Mouse (Mus musculus) embryonic facial prominence, embryonic 14.5 days (tissue): ENCODE data around the gene Zbtb44. TPM values are rescaled to one million over a fixed set of nuclear protein-coding genes. Genes with fewer than 3 reads are reported as not detected.

ENCODE experiments used
- ATAC-seq: fragments of 200-750 bp; cut with Nextera tagmentation; 2 replicates; pipeline ENCODE4 v1.8.0; 2017; ENCODE audit warnings: low read depth, moderate number of reproducible peaks, moderate TSS enrichment
- DNase-seq: peaks from one replicate; pipeline ENCODE4 v3.0.0-alpha.2; 2015; ENCODE audit warnings: low spot score
- H3K27ac ChIP-seq: fragments of 300-500 bp; sonication (generic); replicated peaks from 2 replicates; pipeline ENCODE4 v1.5.1; 2014; ENCODE audit warnings: low read depth, mild to moderate bottlenecking, low read length, moderate library complexity
- H3K27me3 ChIP-seq: fragments of 300-500 bp; sonication (generic); replicated peaks from 2 replicates; pipeline ENCODE4 v1.6.1; 2014; ENCODE audit warnings: low read length; ENCODE audit not compliant: control insufficient read depth, insufficient read depth
- H3K36me3 ChIP-seq: fragments of 300-500 bp; sonication (generic); 2 replicates; pipeline ENCODE4 v1.6.1; 2014; ENCODE audit warnings: low read length, mixed read lengths; ENCODE audit not compliant: control insufficient read depth, insufficient read depth
- H3K4me1 ChIP-seq: fragments of 300-500 bp; sonication (generic); 2 replicates; pipeline ENCODE4 v1.6.1; 2014; ENCODE audit warnings: antibody characterized with exemption, low read length; ENCODE audit not compliant: control insufficient read depth, insufficient read depth
- H3K4me2 ChIP-seq: fragments of 300-500 bp; sonication (generic); 2 replicates; pipeline ENCODE4 v1.6.1; 2014; ENCODE audit warnings: low read depth, mild to moderate bottlenecking, low read length, moderate library complexity, mixed read lengths
- H3K4me3 ChIP-seq: fragments of 300-500 bp; sonication (generic); 2 replicates; pipeline ENCODE4 v1.5.1; 2014; ENCODE audit warnings: low read depth, mild to moderate bottlenecking, low read length
- H3K9ac ChIP-seq: fragments of 300-500 bp; sonication (generic); 2 replicates; pipeline ENCODE4 v1.6.1; 2014; ENCODE audit warnings: low read depth, mild to moderate bottlenecking, low read length, moderate library complexity, mixed read lengths
- H3K9me3 ChIP-seq: fragments of 300-500 bp; sonication (generic); 2 replicates; pipeline ENCODE4 v1.6.1; 2016; ENCODE audit warnings: low read length; ENCODE audit not compliant: control insufficient read depth
- WGBS: fragments of 180-500 bp; shearing (Covaris S2); extraction: QIAGEN DNeasy Blood & Tissue Kit; methylation state at CpG from one replicate; pipeline ENCODE4 v1.1.7; 2014; 5-methylcytosine and 5-hydroxymethylcytosine counted together
- polyA plus RNA-seq: library from polyadenylated mRNA; unstranded; fragments of >200 nt; fragmentation: Nextera tagmentation; extraction: Ambion mirVana; gene quantifications from 2 replicates; pipeline ENCODE4 v1.2.1, GENCODE M21; 2014

Gene Zbtb44
- 5.9 and 7.1 TPM in 2 replicates for polyA plus RNA-seq

GRCm38 (mm10) chr9:31030532-31031413 lies at the start of gene Zbtb44:
Zbtb44 (plus strand) TSS chr9:31030644.
- ATAC-seq: peak; percentile 90
- no peaks in the 10 kb centered on the region for H3K27me3 ChIP-seq
- H3K9ac ChIP-seq: peak within 1 kb of the TSS; percentile 81
- DNase-seq: peak; percentile 33
- peak within 1 kb of the TSS; percentile 92 for H3K27ac ChIP-seq
- peak within 1 kb of the TSS; percentile 91 for H3K4me2 ChIP-seq
- 0 out of 2 replicates have a peak, but pooled peaks cover 11% of the 10 kb centered on the region for H3K36me3 ChIP-seq
- H3K9me3 ChIP-seq: no peaks in the 10 kb centered on the region
- H3K4me1 ChIP-seq: peaks cover 13% of the 10 kb centered on the region
- H3K4me3 ChIP-seq: peak within 1 kb of the TSS; percentile 78
- under 1% methylated on average over 30 of the region's 79 CpGs for WGBS

- WGBS: 18% methylated on average over 6 of the region's 6 CpGs
Observed at GRCm38 (mm10) chr9:30985782-30986181, 44.7 kb upstream of the Zbtb44 start.

GRCm38 (mm10) chr9:30993106-30993505 lies 37.3 kb upstream of the Zbtb44 start:
- H3K9me3 ChIP-seq: no peaks in the 10 kb centered on the region
- H3K4me2 ChIP-seq: no peak overlapping the region
- WGBS: 90% methylated on average over 5 of the region's 5 CpGs
- DNase-seq (no peak), ATAC-seq (no peak)
- H3K4me1 ChIP-seq: no peaks in the 10 kb centered on the region
- no peaks in the 10 kb centered on the region for H3K36me3 ChIP-seq
- H3K4me3 ChIP-seq: no peak overlapping the region
- no peak overlapping the region for H3K27ac ChIP-seq
- no peak overlapping the region for H3K9ac ChIP-seq
- no peaks in the 10 kb centered on the region for H3K27me3 ChIP-seq

More at GRCm38 (mm10) chr9:30985782-30986181, 44.7 kb upstream of the Zbtb44 start:
- DNase-seq: peak; percentile 91
- no peaks in the 10 kb centered on the region for H3K27me3 ChIP-seq
- no peak overlapping the region for H3K9ac ChIP-seq
- H3K4me2 ChIP-seq: no peak overlapping the region
- H3K9me3 ChIP-seq: no peaks in the 10 kb centered on the region
- no peaks in the 10 kb centered on the region for H3K36me3 ChIP-seq
- H3K4me3 ChIP-seq: no peak overlapping the region
- ATAC-seq: peak; percentile 86
- H3K4me1 ChIP-seq: peaks cover 6% of the 10 kb centered on the region; the same call in 1 of the 2 replicates
- no peak overlapping the region for H3K27ac ChIP-seq

GRCm38 (mm10) chr9:30996590-30997562 lies 33.6 kb upstream of the Zbtb44 start:
- Histone ChIP-seq H3K27me3 (no peaks in the 10 kb centered on the region), H3K4me1 (no peaks in the 10 kb centered on the region), H3K9me3 (no peaks in the 10 kb centered on the region), H3K9ac (no peak overlapping the region), H3K4me2 (no peak overlapping the region), H3K36me3 (no peaks in the 10 kb centered on the region), H3K4me3 (no peak overlapping the region), H3K27ac (no peak overlapping the region)
- WGBS: 61% methylated on average over 12 of the region's 12 CpGs
- ATAC-seq (peak; percentile 55; the same call in 1 of the 2 replicates), DNase-seq (peak; percentile 42)

GRCm38 (mm10) chr9:31000641-31001040 lies 29.8 kb upstream of the Zbtb44 start:
- WGBS: 69% methylated on average over 10 of the region's 10 CpGs
- H3K27ac ChIP-seq: no peak overlapping the region
- no peaks in the 10 kb centered on the region for H3K36me3 ChIP-seq
- no peaks in the 10 kb centered on the region for H3K9me3 ChIP-seq
- ATAC-seq (no peak), DNase-seq (no peak)
- H3K4me3 ChIP-seq: no peak overlapping the region
- H3K4me2 ChIP-seq: no peak overlapping the region
- H3K9ac ChIP-seq: no peak overlapping the region
- no peaks in the 10 kb centered on the region for H3K4me1 ChIP-seq
- H3K27me3 ChIP-seq: no peaks in the 10 kb centered on the region

- H3K9ac ChIP-seq: no peak overlapping the region
- H3K4me3 ChIP-seq: no peak overlapping the region
- H3K4me1 ChIP-seq: no peaks in the 10 kb centered on the region
- no peak overlapping the region for H3K4me2 ChIP-seq
- no peak for ATAC-seq
- H3K27ac ChIP-seq: no peak overlapping the region
- H3K36me3 ChIP-seq: no peaks in the 10 kb centered on the region
- H3K27me3 ChIP-seq: no peaks in the 10 kb centered on the region
- WGBS: 72% methylated on average over 4 of the region's 4 CpGs
- DNase-seq: no peak
- H3K9me3 ChIP-seq: no peaks in the 10 kb centered on the region
Observed at GRCm38 (mm10) chr9:31002528-31002927, 27.9 kb upstream of the Zbtb44 start.

GRCm38 (mm10) chr9:31009334-31009733 lies 21.1 kb upstream of the Zbtb44 start:
- DNase-seq (no peak), ATAC-seq (no peak)
- no peak overlapping the region for H3K4me3 ChIP-seq
- no peaks in the 10 kb centered on the region for H3K27me3 ChIP-seq
- H3K9ac ChIP-seq: no peak overlapping the region
- H3K9me3 ChIP-seq: no peaks in the 10 kb centered on the region
- WGBS: 77% methylated on average over 2 of the region's 2 CpGs
- H3K27ac ChIP-seq: no peak overlapping the region
- no peaks in the 10 kb centered on the region for H3K36me3 ChIP-seq
- H3K4me1 ChIP-seq: no peaks in the 10 kb centered on the region
- no peak overlapping the region for H3K4me2 ChIP-seq

GRCm38 (mm10) chr9:31010040-31010439 lies 20.4 kb upstream of the Zbtb44 start:
- Histone ChIP-seq H3K4me2 (no peak overlapping the region), H3K9ac (no peak overlapping the region), H3K27me3 (no peaks in the 10 kb centered on the region), H3K9me3 (no peaks in the 10 kb centered on the region), H3K4me1 (no peaks in the 10 kb centered on the region), H3K36me3 (no peaks in the 10 kb centered on the region), H3K27ac (no peak overlapping the region), H3K4me3 (no peak overlapping the region)
- no peak for DNase-seq
- WGBS: 62% methylated on average over 3 of the region's 3 CpGs
- no peak for ATAC-seq
